Comparison of ENCODE assay signal across 8 mouse cellular contexts in the genomic region with DNA sequence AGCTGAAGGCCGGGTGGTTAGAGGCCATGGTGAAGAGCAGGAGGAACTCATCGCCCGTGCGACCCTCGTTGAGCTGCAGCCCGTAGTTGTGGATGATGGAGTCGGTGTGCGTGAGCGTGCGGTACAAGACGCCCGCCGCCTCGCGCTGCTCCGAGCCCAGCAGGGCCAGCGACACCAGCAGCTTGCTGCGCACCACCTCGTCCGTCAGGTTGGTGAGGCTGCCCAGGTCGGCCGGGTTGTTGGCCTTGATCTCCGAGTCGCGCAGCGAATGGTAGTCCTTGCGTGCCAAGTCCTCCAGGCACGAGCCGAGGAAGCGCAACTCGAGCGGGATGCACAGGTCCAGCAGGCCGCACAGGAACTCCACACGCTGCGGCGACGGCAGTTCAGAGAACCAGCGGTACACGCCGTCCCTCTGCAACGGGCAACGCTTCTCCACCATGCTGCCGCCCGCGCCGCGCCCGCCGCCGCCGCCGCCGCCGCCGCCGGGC. TPM values are rescaled to one million over a fixed set of nuclear protein-coding genes. Genes with fewer than 3 reads are reported as not detected.
DNase-seq lines count a peak whose midpoint lies in the region; ATAC-seq lines count a peak whose summit lies in the region.

No protein-coding gene starts in this region.

- peak; percentile 56 to 64 for DNase-seq in heart, adult 18-20 months
- no peak for DNase-seq in heart, adult 8-10 months (ENCODE audit: low spot score)
- peak; percentile 82 for DNase-seq in adrenal gland, adult 2 months
- DNase-seq in embryonic facial prominence, embryonic 11.5 days (ENCODE audit: low spot score), result peak; percentile 59
- DNase-seq in limb, embryonic 11.5 days (ENCODE audit: low spot score), result peak; percentile 71
- DNase-seq in neural tube, embryonic 10.5 days (ENCODE audit: extremely low spot score, low spot score), result peak; percentile 72

- WGBS in embryonic facial prominence, embryonic 11.5 days, result under 1% methylated on average over 49 of the region's 56 CpGs
- under 1% methylated on average over 56 of the region's 56 CpGs for WGBS in heart, embryonic 16.5 days
- under 1% methylated on average over 43 of the region's 56 CpGs for WGBS in limb, embryonic 11.5 days

- peak overlapping the region; percentile 72 for H3K9ac ChIP-seq in embryonic facial prominence, embryonic 11.5 days (replicated peaks; ENCODE audit: low read length)
- peak overlapping the region; percentile 83 for H3K9ac ChIP-seq in heart, embryonic 16.5 days (ENCODE audit: low read length)
- H3K9ac ChIP-seq in limb, embryonic 11.5 days (ENCODE audit: low read length), result peak overlapping the region; percentile 70

- ATAC-seq in embryonic facial prominence, embryonic 11.5 days (replicated peaks; ENCODE audit: insufficient number of reproducible peaks, low FRiP score, low TSS enrichment, low read depth), result no peak
- no peak for ATAC-seq in heart, embryonic 16.5 days (replicated peaks; ENCODE audit: extremely low read depth, insufficient read depth, low FRiP score)
- ATAC-seq in limb, embryonic 11.5 days (ENCODE audit: insufficient number of reproducible peaks, low FRiP score, low TSS enrichment, low read depth), result no peak
- ATAC-seq in megakaryocyte progenitor cell, adult 5-6 weeks (replicated peaks; ENCODE audit: poor library complexity), result no peak

- no peaks in the 10 kb centered on the region for H3K9me3 ChIP-seq in embryonic facial prominence, embryonic 11.5 days (replicated peaks; ENCODE audit: control insufficient read depth, low read length)
- no peaks in the 10 kb centered on the region for H3K9me3 ChIP-seq in heart, embryonic 16.5 days (replicated peaks; ENCODE audit: control insufficient read depth, low read length)
- no peaks in the 10 kb centered on the region for H3K9me3 ChIP-seq in limb, embryonic 11.5 days (ENCODE audit: control insufficient read depth, low read length)

- H3K4me1 ChIP-seq in embryonic facial prominence, embryonic 11.5 days (ENCODE audit: control insufficient read depth, insufficient read depth, low read length), result peaks cover 19% of the 10 kb centered on the region
- peaks cover 41% of the 10 kb centered on the region for H3K4me1 ChIP-seq in heart, embryonic 16.5 days (ENCODE audit: control insufficient read depth, insufficient read depth, low read length)
- H3K4me1 ChIP-seq in limb, embryonic 11.5 days (ENCODE audit: control insufficient read depth, insufficient read depth, low read length), result peaks cover 21% of the 10 kb centered on the region

- H3K4me3 ChIP-seq in embryonic facial prominence, embryonic 11.5 days (ENCODE audit: low read depth, low read length), result peak overlapping the region; percentile 80
- peak overlapping the region; percentile 83 for H3K4me3 ChIP-seq in heart, embryonic 16.5 days (ENCODE audit: low read length)
- H3K4me3 ChIP-seq in limb, embryonic 11.5 days (ENCODE audit: low read depth, low read length), result peak overlapping the region; percentile 59

- no peaks in the 10 kb centered on the region for H3K27me3 ChIP-seq in embryonic facial prominence, embryonic 11.5 days (ENCODE audit: control insufficient read depth, insufficient read depth, low read length)
- no peaks in the 10 kb centered on the region for H3K27me3 ChIP-seq in heart, embryonic 16.5 days (ENCODE audit: control insufficient read depth, insufficient read depth, low read length)
- no peaks in the 10 kb centered on the region for H3K27me3 ChIP-seq in limb, embryonic 11.5 days (ENCODE audit: control insufficient read depth, insufficient read depth, low read length)

- H3K36me3 ChIP-seq in embryonic facial prominence, embryonic 11.5 days (replicated peaks; ENCODE audit: control insufficient read depth, insufficient read depth, low read depth, low read length), result no peaks in the 10 kb centered on the region
- no peaks in the 10 kb centered on the region; the same call in 1 of the 2 replicates for H3K36me3 ChIP-seq in heart, embryonic 16.5 days (ENCODE audit: control insufficient read depth, insufficient read depth)
- H3K36me3 ChIP-seq in limb, embryonic 11.5 days (ENCODE audit: control insufficient read depth, insufficient read depth, low read length), result no peaks in the 10 kb centered on the region

- H3K4me2 ChIP-seq in embryonic facial prominence, embryonic 11.5 days (ENCODE audit: low read depth, low read length), result peak overlapping the region; percentile 98
- peak overlapping the region; percentile 94 for H3K4me2 ChIP-seq in heart, embryonic 16.5 days (ENCODE audit: low read depth, low read length)
- H3K4me2 ChIP-seq in limb, embryonic 11.5 days (ENCODE audit: low read depth, severe bottlenecking), result peak overlapping the region; percentile 98

- H3K27ac ChIP-seq in embryonic facial prominence, embryonic 11.5 days (replicated peaks; ENCODE audit: low read depth, low read length), result no peak overlapping the region
- H3K27ac ChIP-seq in heart, embryonic 16.5 days (ENCODE audit: low read length), result peak overlapping the region; percentile 61; the same call in 1 of the 2 replicates
- no peak overlapping the region for H3K27ac ChIP-seq in limb, embryonic 11.5 days (replicated peaks; ENCODE audit: low read depth, low read length)

RNA-seq across cellular contexts. Expression of a gene that starts 0.8 kb away (rescaled TPM):
- 10 to 100 TPM; 23.3 to 26.5 TPM for total RNA-seq in heart, adult 18-20 months (2021)
- total RNA-seq in heart, adult 8-10 months (2022), result 10 to 100 TPM; 23.7 to 30.9 (median 26.2) TPM
- total RNA-seq in adrenal gland, adult 2 months (2021), result 10 to 100 TPM; 32.9 to 44.8 TPM
- 41.2 and 44.0 TPM in 2 replicates for polyA plus RNA-seq in adrenal gland, adult 2 months (2012; rRNA removed)
- polyA plus RNA-seq in embryonic facial prominence, embryonic 11.5 days (2014; fragmentation: Nextera tagmentation; extraction: Ambion mirVana), result 17.4 and 19.7 TPM in 2 replicates
- 7.9 and 8.5 TPM in 2 replicates for polyA plus RNA-seq in heart, embryonic 16.5 days (2015; fragmentation: Nextera tagmentation; extraction: Ambion mirVana)
- 19.0 and 20.5 TPM in 2 replicates for polyA plus RNA-seq in limb, embryonic 11.5 days (2014; fragmentation: Nextera tagmentation; extraction: Ambion mirVana)
- 0.07 TPM in 1 of 2 replicates, not detected in the other for total RNA-seq in megakaryocyte progenitor cell, adult 5-6 weeks (2015)
- 0.04 TPM in 1 of 2 replicates, not detected in the other for total RNA-seq in megakaryocyte progenitor cell, adult 5-6 weeks (2017)

Comparison
In these comparisons a context has a peak if more than half of its experiments do, and no peak if none do; other contexts are left out.
1. RNA of a gene that starts 0.8 kb away (total RNA-seq): 32.9 to 44.8 TPM in adrenal gland, adult 2 months, 23.3 to 26.5 TPM in heart, adult 18-20 months and 23.7 to 30.9 TPM in heart, adult 8-10 months; 0.04 to 0.07 TPM in megakaryocyte progenitor cell, adult 5-6 weeks; every median in the first group is over 10 times any median in the second.
2. Peak in every context shown above with its lines, with median percentiles within 50 percentile points of each other: H3K4me2 ChIP-seq, H3K4me3 ChIP-seq and H3K9ac ChIP-seq.